Mouse (Mus musculus): ENCODE data around the gene Slc25a47.

DNA sequence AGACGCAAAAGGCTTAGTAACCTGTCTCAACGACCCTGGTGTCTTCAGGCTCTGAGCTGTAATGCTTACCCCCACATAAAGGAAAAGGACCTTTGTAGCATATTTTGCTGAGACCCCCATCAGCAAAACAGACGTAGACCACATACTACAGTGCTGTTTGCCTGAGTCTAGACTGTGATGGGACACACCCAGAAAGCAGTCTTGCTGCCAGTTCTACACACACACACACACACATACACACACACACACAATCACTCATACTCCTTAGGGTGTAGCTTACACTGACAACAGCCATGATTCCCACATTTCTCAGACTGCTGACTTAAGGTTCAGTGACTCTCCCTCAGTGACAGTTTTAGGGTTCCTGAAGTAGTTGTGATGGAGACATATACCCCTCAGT is 45.3 kb downstream of the Slc25a47 start:
- no peak for TF ChIP-seq GATA1 (IDR thresholded peaks at IDR 0.05; ENCODE audit: borderline replicate concordance, low read length)
- no peak for TF ChIP-seq FLI1 (IDR thresholded peaks at IDR 0.05; ENCODE audit: low read length)
